Mouse (Mus musculus) central nervous system, embryonic 11.5 days (tissue): ENCODE data around the gene Rps18. TPM values are rescaled to one million over a fixed set of nuclear protein-coding genes. Genes with fewer than 3 reads are reported as not detected.

Experiments
- polyA plus RNA-seq: library from polyadenylated mRNA; depleted of rRNA; stranded (reverse); fragments of >200 nt; gene quantifications from 2 replicates; pipeline ENCODE4 v1.2.3, GENCODE M21; 2012; rRNA removed

The Rps18 gene
- 1,239 and 1,610 TPM in 2 replicates for polyA plus RNA-seq

DNA sequence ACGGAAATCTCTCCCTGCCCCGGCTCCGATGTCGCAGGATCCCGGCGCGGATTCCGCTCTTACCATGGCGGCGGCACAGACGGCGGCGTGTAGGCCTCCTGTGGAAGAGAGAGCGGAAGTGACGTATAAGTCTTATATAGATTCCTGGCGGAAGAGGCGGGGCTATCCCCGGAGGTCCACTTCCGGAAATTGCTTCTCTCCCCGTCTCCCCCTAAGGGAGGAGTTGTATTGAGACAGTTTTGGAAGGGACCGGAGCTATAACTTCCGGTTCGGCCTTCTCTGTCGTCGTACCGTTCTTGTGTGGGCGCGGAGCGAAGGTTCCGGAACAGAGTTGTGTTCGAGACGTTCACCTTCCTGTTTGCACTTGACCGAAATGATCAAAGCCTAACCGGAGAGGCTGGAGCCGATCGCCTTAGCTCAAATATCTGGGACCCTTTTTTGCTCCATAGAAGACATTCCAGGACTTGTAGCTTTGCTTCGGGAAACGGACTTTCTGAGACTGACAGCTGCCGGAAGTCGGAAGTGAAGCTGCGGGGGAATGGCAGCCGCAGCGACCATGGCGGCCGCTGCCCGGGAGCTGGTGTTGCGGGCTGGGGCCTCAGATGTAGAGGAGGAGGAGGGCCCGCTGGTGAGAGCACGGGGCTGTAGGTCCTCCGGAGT, at the start of gene Rps18, which contains the start of gene Vps52:
TSS of gene Rps18 (minus strand) at position 447 of the 660 bp plus-strand sequence.
TSS of gene Vps52 (plus strand) at position 258 of the 660 bp plus-strand sequence.

DNA sequence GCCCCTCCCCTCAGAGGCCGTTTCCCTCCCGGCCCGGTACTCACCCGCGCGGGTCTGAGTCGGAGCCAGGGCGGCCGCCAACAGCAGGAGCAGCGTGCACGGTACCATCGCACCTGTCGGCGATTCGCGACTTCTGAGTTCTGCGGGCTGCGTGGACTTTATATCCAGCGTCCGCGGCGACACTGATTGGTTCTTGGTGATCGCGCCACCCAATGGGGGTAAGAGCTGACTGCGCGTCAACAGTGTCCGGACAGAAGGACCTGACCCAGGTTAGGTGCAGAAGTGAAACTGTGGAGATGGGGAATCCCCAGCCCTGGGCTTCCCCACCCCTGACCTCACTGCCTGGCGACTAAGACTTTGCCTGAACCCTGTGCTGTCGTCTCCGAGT, 44.3 kb upstream of the Rps18 start, which contains the start of gene H2-K1:
TSS of gene H2-K1 (minus strand) at position 198 of the 388 bp plus-strand sequence.

DNA sequence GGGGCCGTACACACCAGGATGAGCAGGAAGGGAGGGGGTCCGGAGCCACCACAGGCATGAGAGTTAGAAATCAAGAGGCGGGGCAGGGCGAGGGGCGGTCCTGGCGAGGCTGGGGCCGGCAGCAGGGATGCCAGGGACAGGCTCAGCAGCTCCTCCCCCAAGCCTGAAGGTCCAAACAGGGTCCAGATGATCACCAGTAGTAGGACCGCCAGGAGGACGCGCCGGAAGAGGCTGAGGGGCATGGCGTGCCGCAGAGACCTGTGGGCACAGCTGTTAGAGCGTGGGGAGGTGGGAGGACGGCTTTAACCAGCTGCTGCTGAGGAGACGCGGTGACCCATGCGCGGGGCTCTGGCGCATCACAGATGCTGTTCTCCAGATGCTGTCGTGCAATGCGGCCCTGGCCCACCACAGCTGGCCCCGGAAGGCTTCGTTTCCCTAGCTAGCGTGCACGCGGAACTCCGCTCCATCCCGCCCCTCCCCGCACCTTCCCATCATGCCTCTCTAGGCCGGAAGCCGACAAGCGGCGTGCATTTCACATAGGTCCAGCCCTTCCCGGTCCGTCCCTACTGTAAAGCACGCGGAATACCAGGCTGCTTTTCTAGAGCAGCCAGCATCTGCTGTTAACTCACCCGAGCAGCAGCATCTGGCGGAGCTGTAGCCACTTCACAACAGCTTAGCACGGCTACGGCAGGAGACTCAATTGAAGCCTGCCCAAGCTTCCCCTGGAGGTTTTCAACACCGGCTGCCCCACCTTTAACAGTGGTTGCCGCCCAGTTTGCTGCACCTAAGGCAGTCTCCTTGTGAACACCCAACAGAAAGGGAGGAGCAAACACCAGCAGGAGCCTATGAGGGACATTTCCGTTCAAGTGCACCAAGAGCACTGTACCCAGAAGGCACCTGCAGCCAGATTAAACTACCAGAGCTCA, 4.5 kb downstream of the Rps18 start, which contains the start of gene B3galt4:
TSS of gene B3galt4 (minus strand) at position 468 of the 926 bp plus-strand sequence.

GRCm38 (mm10) chr17:33940206-33940805, 15.5 kb downstream of the Rps18 start, which contains the start of the genes Pfdn6 and Wdr46:
Gene Pfdn6 (minus strand): TSS chr17:33940343.
Gene Wdr46 (plus strand): TSS chr17:33940660.

DNA sequence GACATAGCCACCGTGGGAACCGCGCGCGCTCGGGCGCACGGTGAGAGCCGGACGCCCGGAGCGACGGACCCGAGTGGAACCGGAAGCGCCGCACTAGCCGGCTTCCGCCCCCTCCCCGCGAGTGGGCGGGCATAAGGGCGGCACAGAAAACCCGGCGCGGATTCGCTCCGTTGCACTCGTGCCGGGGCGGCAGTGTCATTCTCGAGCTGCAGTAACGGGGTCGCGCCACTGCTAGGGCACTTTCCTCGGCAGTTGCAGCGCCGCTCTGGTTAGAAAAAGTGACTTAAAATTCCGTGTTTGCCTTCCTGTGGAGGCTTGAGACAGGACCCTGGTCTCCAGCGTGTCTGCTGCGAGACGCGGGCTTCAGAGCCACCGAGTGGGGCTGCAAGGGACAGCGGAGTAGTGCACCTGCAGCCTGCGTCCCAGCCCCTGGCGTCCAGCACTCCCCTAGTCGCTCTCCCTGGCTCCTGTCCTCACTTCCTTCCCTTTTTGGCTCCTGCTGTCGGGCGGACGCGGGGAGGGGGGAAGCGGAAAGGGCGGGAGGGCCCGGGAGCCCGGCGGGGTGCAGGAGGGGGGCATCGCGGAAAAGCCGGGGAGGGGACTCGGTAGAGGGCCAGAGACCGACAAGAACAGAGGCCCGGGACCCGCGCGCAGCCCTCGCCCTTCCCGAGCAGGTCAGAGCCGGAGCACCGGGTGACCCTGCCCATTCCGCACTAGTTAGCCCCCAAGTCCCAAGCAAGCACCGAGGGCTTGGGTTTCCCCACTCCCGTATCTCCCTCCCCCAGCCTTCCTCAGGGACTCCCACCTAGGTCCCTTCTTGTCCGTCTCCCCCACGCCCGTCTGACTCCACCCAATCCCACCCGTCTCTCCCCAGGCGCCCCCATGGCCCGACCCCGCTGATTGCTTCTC, 26.2 kb downstream of the Rps18 start, which contains the start of gene Rgl2:
TSS of gene Rgl2 (plus strand) at position 173 of the 909 bp plus-strand sequence.

GRCm38 (mm10) chr17:33915671-33916250, 40.0 kb downstream of the Rps18 start, which contains the start of the genes Tapbp and Zbtb22:
Gene Tapbp (plus strand): TSS chr17:33915899.
Gene Zbtb22 (plus strand): TSS chr17:33915904.

GRCm38 (mm10) chr17:33909077-33909868, 46.5 kb downstream of the Rps18 start, which contains the start of gene Daxx:
Gene Daxx (plus strand): TSS chr17:33909414.

DNA sequence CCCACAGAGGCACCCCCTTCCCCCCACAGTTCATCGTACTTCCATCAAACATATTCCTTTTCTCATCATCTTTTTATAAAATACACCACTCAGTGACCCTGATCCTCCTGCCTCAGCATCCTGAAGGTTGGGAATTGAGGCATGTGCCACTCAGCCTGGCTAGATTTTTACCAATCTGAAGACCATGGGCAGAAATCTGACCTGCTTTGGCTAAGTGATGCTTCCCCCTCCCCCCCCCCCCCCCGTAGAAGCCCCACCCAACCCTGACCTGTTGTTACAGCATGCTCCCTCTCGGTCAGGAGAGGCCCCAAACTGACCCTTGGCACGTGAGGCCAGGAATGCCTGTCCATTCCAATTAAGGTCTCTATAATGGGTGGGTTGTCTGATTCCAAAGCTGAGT, 51.0 kb downstream of the Rps18 start, which contains the start of gene Platr17:
TSS of gene Platr17 (plus strand) at position 301 of the 400 bp plus-strand sequence.

Other genes starting within 250 kb of the Rps18 start
- 35.1 and 48.1 TPM in 2 replicates for gene March2, start 237.3 kb downstream of the Rps18 start, polyA plus RNA-seq
- 229 and 347 TPM in 2 replicates for gene Rab11b, start 195.5 kb downstream of the Rps18 start, polyA plus RNA-seq
- 9.9 and 15.8 TPM in 2 replicates for gene Angptl4, start 174.2 kb downstream of the Rps18 start, polyA plus RNA-seq
- gene Kank3, start 145.5 kb downstream of the Rps18 start, polyA plus RNA-seq, result 26.6 and 36.0 TPM in 2 replicates
- 1,507 and 1,646 TPM in 2 replicates for gene Rps28, start 131.4 kb downstream of the Rps18 start, polyA plus RNA-seq
- 204 and 305 TPM in 2 replicates for gene Ndufa7, start 131.4 kb downstream of the Rps18 start, polyA plus RNA-seq
- 44.5 and 53.5 TPM in 2 replicates for gene Cd320, start 112.9 kb downstream of the Rps18 start, polyA plus RNA-seq
- gene Gm7029, start 82.2 kb downstream of the Rps18 start, polyA plus RNA-seq, result not detected in 2 replicates
- gene Kifc1, start 65.3 kb downstream of the Rps18 start, polyA plus RNA-seq, result 69.2 and 101 TPM in 2 replicates
- 0.31 and 0.34 TPM in 2 replicates for gene Platr17, start 50.9 kb downstream of the Rps18 start, polyA plus RNA-seq
- 44.9 and 59.5 TPM in 2 replicates for gene Daxx, start 46.6 kb downstream of the Rps18 start, polyA plus RNA-seq
- gene Tapbp, start 40.1 kb downstream of the Rps18 start, polyA plus RNA-seq, result 10.9 and 14.0 TPM in 2 replicates
- gene Zbtb22, start 40.1 kb downstream of the Rps18 start, polyA plus RNA-seq, result 29.6 and 32.9 TPM in 2 replicates
- 130 and 228 TPM in 2 replicates for gene Rgl2, start 26.5 kb downstream of the Rps18 start, polyA plus RNA-seq
- 119 and 140 TPM in 2 replicates for gene Pfdn6, start 15.7 kb downstream of the Rps18 start, polyA plus RNA-seq
- gene Wdr46, start 15.3 kb downstream of the Rps18 start, polyA plus RNA-seq, result 32.1 and 46.5 TPM in 2 replicates
- 4.3 and 4.7 TPM in 2 replicates for gene B3galt4, start 4.5 kb downstream of the Rps18 start, polyA plus RNA-seq
- gene Vps52, start 189 bp downstream of the Rps18 start, polyA plus RNA-seq, result 44.6 and 48.5 TPM in 2 replicates
- gene H2-K1, start 44.3 kb upstream of the Rps18 start, polyA plus RNA-seq, result 26.7 and 37.4 TPM in 2 replicates
- 55.3 and 116 TPM in 2 replicates for gene Ring1, start 68.7 kb upstream of the Rps18 start, polyA plus RNA-seq
- gene H2-Ke6, start 72.1 kb upstream of the Rps18 start, polyA plus RNA-seq, result 96.6 and 160 TPM in 2 replicates
- 118 and 126 TPM in 2 replicates for gene Slc39a7, start 75.7 kb upstream of the Rps18 start, polyA plus RNA-seq
- gene Rxrb, start 75.8 kb upstream of the Rps18 start, polyA plus RNA-seq, result 70.8 and 149 TPM in 2 replicates
- 7.9 and 11.4 TPM in 2 replicates for gene Col11a2, start 83.4 kb upstream of the Rps18 start, polyA plus RNA-seq
- gene H2-Oa, start 136.3 kb upstream of the Rps18 start, polyA plus RNA-seq, result 0.30 and 0.45 TPM in 2 replicates
- 5.2 and 6.9 TPM in 2 replicates for gene H2-DMa, start 163.5 kb upstream of the Rps18 start, polyA plus RNA-seq
- 188 and 203 TPM in 2 replicates for gene Brd2, start 166.6 kb upstream of the Rps18 start, polyA plus RNA-seq
- 0.04 and 0.15 TPM in 2 replicates for gene H2-DMb2, start 187.3 kb upstream of the Rps18 start, polyA plus RNA-seq
- gene H2-DMb1, start 197.1 kb upstream of the Rps18 start, polyA plus RNA-seq, result 0.34 and 0.46 TPM in 2 replicates
- 0.89 and 1.6 TPM in 2 replicates for gene Tap1, start 231.6 kb upstream of the Rps18 start, polyA plus RNA-seq
- gene Psmb9, start 231.8 kb upstream of the Rps18 start, polyA plus RNA-seq, result 0.78 and 0.89 TPM in 2 replicates
- gene Psmb8, start 241.7 kb upstream of the Rps18 start, polyA plus RNA-seq, result 2.1 and 2.8 TPM in 2 replicates
- 0.62 and 1.1 TPM in 2 replicates for gene Tap2, start 247.5 kb upstream of the Rps18 start, polyA plus RNA-seq